Mouse (Mus musculus): Measurements from ENCODE around the gene Palmd.

GRCm38 (mm10) chr3:116942751-116943150 is 26.0 kb downstream of the Palmd start:
- TF ChIP-seq CTCF (IDR thresholded peaks at IDR 0.05): no peak
- TF ChIP-seq EP300 (IDR thresholded peaks at IDR 0.05): no peak

Data from lung, postnatal 0 days (tissue).